Mouse (Mus musculus): ENCODE data around the gene 1700017B05Rik.

DNA sequence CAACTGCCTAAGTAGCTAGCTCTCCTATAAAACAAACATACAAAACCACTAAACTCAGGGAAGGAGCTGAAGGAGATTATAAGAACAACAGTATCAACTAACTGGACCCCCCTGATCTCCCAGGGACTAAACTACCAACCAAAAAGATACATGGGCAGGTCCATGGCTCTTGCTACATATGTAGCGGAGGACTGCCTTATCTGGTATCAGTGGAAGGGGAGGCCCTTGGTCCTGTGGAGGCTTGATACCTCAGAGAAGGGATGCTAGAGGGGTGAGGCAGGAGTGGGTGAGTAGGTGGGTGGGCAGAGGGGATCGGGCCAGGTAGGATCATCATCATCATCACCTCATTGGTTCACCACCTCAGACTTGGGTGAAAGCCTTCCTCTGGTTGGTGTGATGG lies 41.8 kb upstream of the 1700017B05Rik start:
- TF ChIP-seq POLR2A (IDR thresholded peaks at IDR 0.05; ENCODE audit: insufficient read length, low read depth) = no peak
- TF ChIP-seq TCF12 (IDR thresholded peaks at IDR 0.05; ENCODE audit: insufficient read depth, poor library complexity, severe bottlenecking) = no peak
- no peak for TF ChIP-seq CEBPB (IDR thresholded peaks at IDR 0.05; ENCODE audit: insufficient read depth, poor library complexity, severe bottlenecking)
- no peak for TF ChIP-seq MAX (IDR thresholded peaks at IDR 0.05; ENCODE audit: low read depth)
- TF ChIP-seq USF1 (IDR thresholded peaks at IDR 0.05; ENCODE audit: low read depth) = no peak
- no peak for TF ChIP-seq E2F4 (IDR thresholded peaks at IDR 0.05; ENCODE audit: insufficient read depth)
- no peak for TF ChIP-seq POLR2AphosphoS2 (IDR thresholded peaks at IDR 0.05; ENCODE audit: insufficient read length, low read depth)
- no peak for TF ChIP-seq MYOG (IDR thresholded peaks at IDR 0.05; ENCODE audit: control insufficient read depth in 1 of 3, insufficient read depth in 1 of 3, insufficient read length in 2 of 3, low read depth in 2 of 3)
- TF ChIP-seq SRF (IDR thresholded peaks at IDR 0.05; ENCODE audit: control insufficient read depth, insufficient read length, low read depth) = no peak
- TF ChIP-seq MYOD1 (IDR thresholded peaks at IDR 0.05; ENCODE audit: control insufficient read depth in 1 of 3, insufficient read length in 2 of 3, low read depth in 2 of 3) = no peak
- TF ChIP-seq TCF3 (IDR thresholded peaks at IDR 0.05; ENCODE audit: insufficient read length, low read depth) = no peak
- TF ChIP-seq REST (IDR thresholded peaks at IDR 0.05; ENCODE audit: insufficient read depth, insufficient read length) = no peak
